Mouse (Mus musculus) heart, postnatal 14 days (tissue): ENCODE results near the gene Gtsf1. TPM values are rescaled to one million over a fixed set of nuclear protein-coding genes. Genes with fewer than 3 reads are reported as not detected.

Experiments used
- DNase-seq, 2 experiments: peaks; one replicate each; pipeline ENCODE4 v3.0.0; 2021 to 2022
- intact Hi-C: fragments of 180-260 bp; cut with DNase I; formaldehyde crosslinking; loops from one replicate; pipeline ENCODE4 v1.15.1; 2025
- total RNA-seq, 2 experiments: library from RNA; stranded (reverse); gene quantifications; 2 replicates each; pipeline ENCODE4 v1.2.3; 2021

Gtsf1 gene
- total RNA-seq, 2 experiments from 2014 or later = 0.34 TPM; not detected in 1

DNA sequence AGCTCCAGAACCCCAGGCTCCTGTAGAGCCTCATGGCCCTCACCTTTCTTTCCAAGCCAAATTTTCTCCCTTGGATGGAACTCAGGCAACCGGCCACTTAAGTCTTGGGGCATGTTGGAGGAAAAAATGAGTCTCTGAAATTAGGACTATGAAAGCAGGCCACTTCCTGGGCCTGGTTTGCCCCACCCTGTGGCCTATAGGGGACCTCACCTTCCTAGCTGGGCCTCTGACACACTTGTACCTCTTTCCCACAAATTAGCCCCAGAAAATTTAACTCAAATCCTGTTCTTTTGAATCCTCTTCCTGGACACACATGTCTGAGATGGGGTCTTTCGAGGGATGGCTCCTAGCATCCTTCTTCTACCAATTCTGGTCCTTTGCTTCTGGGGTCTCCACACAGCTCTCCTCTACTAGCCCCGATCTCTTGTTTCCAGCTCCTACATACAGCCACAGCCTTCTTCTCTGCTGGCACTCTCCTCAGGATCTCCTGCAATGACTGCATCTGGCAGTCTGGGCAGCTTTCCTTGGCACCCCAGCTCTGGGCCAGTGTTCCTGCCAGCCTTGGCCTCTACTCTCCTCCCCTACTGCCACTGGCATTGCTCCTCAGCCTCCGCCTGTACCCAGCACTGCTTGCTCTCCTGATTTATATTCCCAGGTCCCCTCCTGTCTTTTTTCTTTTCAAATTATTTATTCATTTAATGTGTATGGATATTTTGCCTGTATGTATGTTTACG is 70.2 kb downstream of the Gtsf1 start:
- intact Hi-C loops = no loop called here
- DNase-seq = peak; percentile 61 to 72

DNA sequence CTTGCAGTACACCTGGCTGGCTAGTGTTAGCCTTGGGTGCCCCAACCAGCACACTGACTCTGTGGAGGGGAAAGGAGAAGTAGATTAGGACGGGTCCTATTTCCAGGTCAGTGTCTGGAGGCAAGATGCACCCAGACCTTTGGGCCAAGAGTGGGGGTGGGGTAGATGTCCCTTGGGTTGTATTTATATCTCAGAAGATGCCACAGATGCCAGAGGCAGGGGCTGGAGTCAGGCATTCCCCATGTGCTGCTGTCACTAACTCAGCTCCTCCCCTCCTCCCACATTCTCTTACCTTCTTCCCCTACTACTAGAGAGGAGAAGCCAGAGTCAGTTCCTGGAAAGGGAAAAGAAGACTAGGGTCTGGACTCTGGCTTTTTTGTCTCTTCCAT is 71.2 kb downstream of the Gtsf1 start:
- intact Hi-C loops = no loop called here
- DNase-seq = no peak

DNA sequence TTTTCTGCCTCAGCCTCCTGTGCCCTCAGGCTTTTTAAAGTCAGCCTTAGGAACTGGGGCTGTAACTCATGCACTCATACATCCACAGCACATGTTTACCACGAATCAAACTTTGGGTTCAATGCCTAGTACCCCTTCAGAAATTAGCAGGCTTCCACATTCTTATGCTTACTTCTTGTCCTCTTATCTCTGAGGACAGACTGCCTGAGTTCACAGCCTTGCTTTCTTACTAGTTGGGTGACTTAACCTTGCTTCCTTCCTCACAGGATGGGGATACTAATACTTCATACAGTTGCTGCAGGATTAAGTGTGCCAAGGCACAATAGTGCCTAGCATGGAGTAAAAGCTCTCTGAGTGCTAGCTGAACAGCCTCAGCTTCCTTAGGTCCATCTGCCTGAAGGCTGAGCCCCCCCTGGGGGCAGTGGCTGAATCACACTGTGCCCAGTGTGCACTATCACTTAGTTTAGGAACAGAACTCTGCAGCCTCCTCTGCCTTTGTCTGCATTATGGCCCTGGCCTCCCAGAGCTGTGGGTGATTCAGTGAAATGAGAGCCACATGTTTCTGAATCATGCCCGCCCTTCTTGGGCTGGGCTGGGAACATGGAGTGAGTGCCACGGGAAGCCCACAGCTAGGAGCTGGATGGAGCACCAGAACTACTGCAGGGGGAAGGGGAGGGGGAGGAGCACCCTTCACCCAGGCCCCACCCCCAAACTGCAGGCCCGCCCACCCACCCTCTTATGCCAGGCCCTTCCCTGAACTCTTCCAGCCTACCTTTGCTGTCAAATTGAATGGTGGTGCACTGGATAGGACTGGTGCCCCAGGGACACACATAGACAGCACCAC is 71.8 kb downstream of the Gtsf1 start:
- intact Hi-C loops = no loop called here
- no peak for DNase-seq

DNA sequence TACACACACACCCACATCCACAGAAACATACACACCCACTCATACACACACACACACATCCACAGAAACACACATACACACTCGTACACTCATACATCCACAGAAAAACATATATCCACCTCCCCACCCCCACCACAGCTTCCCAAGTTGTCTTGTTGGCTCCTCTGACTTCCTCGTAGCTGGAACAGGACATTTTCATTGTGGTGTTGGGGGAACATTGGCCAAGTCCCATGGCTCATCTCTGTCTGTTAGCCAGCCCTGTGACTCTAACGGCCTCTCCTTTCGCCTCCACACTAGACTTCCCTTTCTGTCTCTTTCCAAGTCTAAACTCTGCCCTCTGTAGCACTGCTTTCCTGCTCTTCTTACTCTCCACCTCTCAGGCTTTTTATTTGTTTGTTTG is 72.5 kb downstream of the Gtsf1 start:
- intact Hi-C loops = no loop called here
- DNase-seq = no peak

DNA sequence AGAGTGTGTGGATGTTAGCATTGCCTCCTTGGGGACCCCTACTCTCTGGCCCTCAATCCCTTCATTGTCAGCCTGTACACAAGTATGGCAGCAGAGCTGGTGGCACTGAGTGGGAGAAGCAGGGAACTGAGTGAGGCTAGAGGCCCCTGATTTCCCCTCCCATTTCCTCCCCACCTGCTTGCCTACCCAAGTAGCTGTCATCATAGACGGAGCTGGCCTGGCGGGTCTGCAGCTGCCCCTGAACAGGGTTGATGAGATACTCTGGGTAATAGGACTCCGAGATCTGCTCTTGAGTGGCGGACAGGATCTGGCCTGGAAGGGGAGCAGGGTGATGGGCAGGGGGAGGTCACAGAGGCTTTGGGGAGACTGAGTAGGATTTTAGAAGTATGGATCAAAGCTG is 74.1 kb downstream of the Gtsf1 start:
- intact Hi-C loops = no loop called here
- no peak for DNase-seq

DNA sequence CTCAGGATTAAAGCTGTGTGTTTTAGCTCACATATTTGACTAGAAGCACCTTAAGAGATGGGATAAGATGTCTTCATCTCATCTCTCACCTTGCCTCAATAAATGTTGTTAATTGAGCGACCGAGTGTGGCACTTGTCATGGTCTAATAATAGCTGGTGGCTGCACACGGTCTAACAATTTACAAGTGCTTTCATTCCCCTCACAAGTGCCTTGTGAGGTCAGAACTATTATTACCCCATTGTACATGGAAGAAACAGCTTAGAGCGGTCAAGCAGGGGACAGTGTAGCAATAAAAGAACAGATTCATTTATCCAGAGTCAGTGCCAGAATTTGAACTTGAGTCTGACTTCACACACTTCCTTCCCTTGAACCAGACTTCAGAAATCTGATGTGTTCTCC is 74.8 kb downstream of the Gtsf1 start:
- no peak for DNase-seq
- intact Hi-C loops = no loop called here

DNA sequence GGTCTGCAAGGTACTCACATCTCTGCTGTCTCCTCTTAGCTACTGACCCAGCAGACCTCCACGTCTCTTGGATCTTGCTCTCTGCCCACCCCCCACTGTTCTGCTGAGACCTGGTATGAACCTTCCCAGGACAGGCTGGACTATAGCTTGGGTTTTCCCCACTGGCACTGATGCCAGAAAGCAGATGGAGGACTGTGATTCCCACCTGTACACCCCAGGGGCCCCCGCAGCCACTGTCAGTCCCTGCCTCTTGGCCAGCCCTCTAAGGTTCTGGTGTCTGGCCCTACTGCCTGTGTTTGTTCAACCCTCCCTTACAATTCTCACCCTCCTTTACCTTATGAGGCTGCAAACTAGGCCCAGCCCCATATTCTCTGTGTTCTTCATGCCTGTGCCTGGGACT is 75.6 kb downstream of the Gtsf1 start:
- intact Hi-C loops = no loop called here
- DNase-seq = no peak

DNA sequence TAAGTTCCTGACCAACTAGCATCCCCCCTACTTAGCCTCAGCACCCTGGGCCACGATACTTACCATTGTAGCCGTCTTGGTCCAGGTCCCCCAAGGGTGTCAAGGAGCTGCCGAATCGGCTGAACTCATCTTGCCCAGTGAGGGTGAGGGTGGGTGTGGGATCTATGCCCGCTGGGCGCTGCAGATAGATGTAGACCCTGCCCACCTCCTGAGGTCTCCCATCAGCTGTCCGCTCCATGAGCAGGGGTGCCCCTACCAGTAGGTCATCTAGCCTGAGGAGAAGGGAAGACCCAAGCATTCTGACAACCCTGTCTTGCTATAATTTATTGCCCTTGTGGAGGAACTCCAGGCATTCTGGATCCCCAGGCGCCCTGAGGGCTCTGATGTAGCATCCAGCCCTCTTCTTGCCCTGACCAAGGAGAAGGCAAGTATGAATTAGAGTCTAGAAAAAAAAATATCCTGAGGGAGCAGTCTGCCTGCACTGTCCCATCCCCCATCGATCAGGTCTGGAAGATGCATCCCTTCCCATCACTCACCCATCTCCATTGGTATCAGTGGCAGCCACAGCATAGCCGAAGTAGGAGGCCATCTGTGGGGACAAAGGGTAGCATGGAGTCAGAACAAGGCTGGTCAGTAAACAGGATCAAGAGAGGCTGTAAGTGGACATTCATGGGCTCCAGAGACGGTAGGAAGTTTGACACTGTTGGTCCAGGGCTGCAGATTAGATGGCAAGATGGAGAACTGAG is 76.6 kb downstream of the Gtsf1 start:
- DNase-seq = no peak
- intact Hi-C loops = loop anchor here (1.0 kb wide), 1 partner anchor 35 kb away; no protein-coding TSS in a partner anchor

DNA sequence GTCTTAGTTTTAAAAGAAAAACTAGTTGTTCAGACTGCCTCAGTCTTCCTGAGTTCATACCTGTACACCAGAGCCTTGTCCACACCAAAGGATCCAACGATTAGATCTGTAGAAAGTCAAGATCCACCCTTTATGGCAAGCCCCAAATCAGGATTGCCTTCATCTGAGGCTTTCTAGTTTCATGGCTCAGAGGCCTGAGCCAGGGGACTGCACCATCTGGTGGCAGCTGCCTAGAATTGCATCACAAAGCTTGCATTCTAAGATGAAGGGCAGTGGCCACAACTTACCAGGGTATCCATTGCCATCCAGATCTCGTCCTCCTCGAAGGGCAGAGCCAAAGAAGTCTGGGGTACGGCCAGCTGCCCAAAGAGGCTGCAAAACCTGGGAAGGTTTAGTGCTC is 77.4 kb downstream of the Gtsf1 start:
- intact Hi-C loops = loop anchor here (1.0 kb wide), 1 partner anchor 35 kb away; no protein-coding TSS in a partner anchor
- DNase-seq = peak; percentile 64 to 77

Other genes starting within 250 kb of the Gtsf1 start
- 10 to 100 TPM; 54.6 to 65.4 TPM for gene Cbx5, start 190.7 kb downstream of the Gtsf1 start, total RNA-seq
- gene Hnrnpa1, start 190.0 kb downstream of the Gtsf1 start, total RNA-seq = 100 to 1,000 TPM; 174 to 180 TPM
- gene Nfe2, start 172.1 kb downstream of the Gtsf1 start, total RNA-seq = under 1 TPM; 0.60 to 0.83 TPM
- gene Copz1, start 157.8 kb downstream of the Gtsf1 start, total RNA-seq = 10 to 100 TPM; 58.9 to 63.6 TPM
- not detected for gene Gpr84, start 119.9 kb downstream of the Gtsf1 start, total RNA-seq
- gene Zfp385a, start 90.4 kb downstream of the Gtsf1 start, total RNA-seq = 10 to 100 TPM; 16.6 to 18.4 TPM
- gene Itga5, start 63.7 kb downstream of the Gtsf1 start, total RNA-seq = 10 to 100 TPM; 61.1 to 70.4 TPM
- not detected for gene Gtsf2, start 18.0 kb upstream of the Gtsf1 start, total RNA-seq
- gene Nckap1l, start 23.3 kb upstream of the Gtsf1 start, total RNA-seq = 1 to 10 TPM; 4.4 to 6.7 TPM
- 1 to 10 TPM; 2.0 TPM for gene Pde1b, start 72.6 kb upstream of the Gtsf1 start, total RNA-seq
- gene Ppp1r1a, start 107.5 kb upstream of the Gtsf1 start, total RNA-seq = 10 to 100 TPM in 1 of 2 experiments, 1 to 10 TPM in 1; 9.6 to 10.8 TPM
- gene Glycam1, start 134.6 kb upstream of the Gtsf1 start, total RNA-seq = not detected